Mouse (Mus musculus) intestine, postnatal 0 days (tissue): ENCODE measurements around the gene Gnb3. TPM values are rescaled to one million over a fixed set of nuclear protein-coding genes. Genes with fewer than 3 reads are reported as not detected.

Experiments used
- ATAC-seq: fragments of 200-750 bp; cut with Nextera tagmentation; 2 replicates; pipeline ENCODE4 v1.8.0; 2017; ENCODE audit warnings: mild to moderate bottlenecking, moderate TSS enrichment, moderate library complexity
- H3K27ac ChIP-seq: fragments of 300-500 bp; sonication (generic); 2 replicates; pipeline ENCODE4 v1.5.1; 2014; ENCODE audit warnings: mild to moderate bottlenecking, low read depth, low read length, moderate library complexity
- H3K27me3 ChIP-seq: fragments of 300-500 bp; sonication (generic); replicated peaks from 2 replicates; pipeline ENCODE4 v1.6.1; 2014; ENCODE audit warnings: low read length, mixed read lengths; ENCODE audit not compliant: control insufficient read depth, insufficient read depth
- H3K36me3 ChIP-seq: fragments of 300-500 bp; sonication (generic); 2 replicates; pipeline ENCODE4 v1.6.1; 2014; ENCODE audit warnings: mild to moderate bottlenecking, moderate library complexity; ENCODE audit not compliant: control insufficient read depth, insufficient read depth
- H3K4me1 ChIP-seq: fragments of 300-500 bp; sonication (generic); replicated peaks from 2 replicates; pipeline ENCODE4 v1.6.1; 2014; ENCODE audit warnings: antibody characterized with exemption, low read length, mixed read lengths; ENCODE audit not compliant: control insufficient read depth, insufficient read depth
- H3K4me2 ChIP-seq: fragments of 300-500 bp; sonication (generic); replicated peaks from 2 replicates; pipeline ENCODE4 v1.6.1; 2014; ENCODE audit warnings: low read depth, mild to moderate bottlenecking, moderate library complexity
- H3K4me3 ChIP-seq: fragments of 300-500 bp; sonication (generic); 2 replicates; pipeline ENCODE4 v1.5.1; 2014; ENCODE audit warnings: low read depth, low read length
- H3K9ac ChIP-seq: fragments of 300-500 bp; sonication (generic); 2 replicates; pipeline ENCODE4 v1.6.1; 2014; ENCODE audit warnings: mild to moderate bottlenecking, low read depth, low read length
- H3K9me3 ChIP-seq: fragments of 300-500 bp; sonication (generic); 2 replicates; pipeline ENCODE4 v1.6.1; 2016; ENCODE audit warnings: mixed run types; ENCODE audit not compliant: control insufficient read depth
- CTCF ChIP-seq: sonication (generic); IDR thresholded peaks from 2 replicates; pipeline ENCODE4 v1.5.1; 2016; ENCODE audit warnings: low read depth, mild to moderate bottlenecking, control low read depth, antibody characterized with exemption, moderate library complexity
- WGBS: fragments of 180-500 bp; shearing (Covaris S2); extraction: QIAGEN DNeasy Blood & Tissue Kit; methylation state at CpG from one replicate; pipeline ENCODE4 v1.1.7; 2014; 5-methylcytosine and 5-hydroxymethylcytosine counted together
- polyA plus RNA-seq: library from polyadenylated mRNA; unstranded; fragments of >200 nt; fragmentation: Nextera tagmentation; extraction: Ambion mirVana; gene quantifications from 2 replicates; pipeline ENCODE4 v1.2.1, GENCODE M21; 2015

Gene Gnb3
- polyA plus RNA-seq, 1 experiment from 2014 or later: 0.42 TPM

DNA sequence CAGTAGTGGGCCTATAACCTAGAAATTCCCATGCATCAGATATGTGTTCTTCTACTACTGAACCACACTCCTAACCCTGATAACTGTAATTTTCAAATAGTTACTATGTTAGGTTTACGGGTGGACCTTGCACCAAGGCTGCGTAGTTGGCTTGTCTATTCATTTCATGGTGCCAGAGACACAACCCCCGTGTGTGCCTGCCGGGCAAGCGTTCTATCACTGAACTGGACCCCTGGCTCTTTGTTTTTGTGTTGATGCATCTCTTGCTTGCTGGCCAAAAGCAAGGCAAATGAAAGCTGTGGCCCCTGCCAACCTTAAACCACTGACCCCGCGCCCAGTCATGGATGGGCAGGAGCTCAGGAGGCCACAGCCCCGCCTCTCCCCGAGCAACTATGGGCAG is 41.7 kb upstream of the Gnb3 start:
- Histone ChIP-seq H3K4me2 (no peak overlapping the region), H3K4me3 (no peak overlapping the region), H3K27me3 (no peaks in the 10 kb centered on the region), H3K4me1 (no peaks in the 10 kb centered on the region), H3K9me3 (no peaks in the 10 kb centered on the region), H3K36me3 (no peaks in the 10 kb centered on the region), H3K9ac (no peak overlapping the region), H3K27ac (no peak overlapping the region)
- 79% methylated on average over 9 of the region's 9 CpGs for WGBS
- no peak for TF ChIP-seq CTCF
- ATAC-seq: no peak

DNA sequence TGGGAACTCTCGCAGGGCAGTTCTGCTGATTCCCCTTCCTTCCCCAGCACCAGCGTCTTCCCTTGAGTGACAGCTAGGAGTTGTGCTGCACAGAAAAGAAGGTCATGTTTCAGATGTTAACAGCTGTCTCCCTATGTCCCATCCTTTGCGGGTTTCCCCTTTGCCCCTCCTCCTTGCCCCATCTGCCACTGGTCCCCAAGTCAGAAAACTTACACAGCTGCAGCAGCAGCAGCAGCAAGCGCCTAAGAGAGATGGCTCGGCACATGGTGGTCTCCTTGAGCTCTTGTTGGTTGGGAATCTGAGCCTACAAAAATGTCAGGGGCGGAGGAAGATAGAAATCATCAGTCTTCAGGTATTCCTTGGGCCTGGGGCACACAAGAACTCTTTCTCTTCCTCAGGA is 39.3 kb upstream of the Gnb3 start:
- ATAC-seq: no peak
- H3K27ac ChIP-seq: no peak overlapping the region
- no peaks in the 10 kb centered on the region for H3K9me3 ChIP-seq
- H3K9ac ChIP-seq: no peak overlapping the region
- H3K27me3 ChIP-seq: no peaks in the 10 kb centered on the region
- WGBS: 54% methylated on average over 6 of the region's 6 CpGs
- no peaks in the 10 kb centered on the region for H3K4me1 ChIP-seq
- H3K4me3 ChIP-seq: no peak overlapping the region
- H3K36me3 ChIP-seq: no peaks in the 10 kb centered on the region
- TF ChIP-seq CTCF: no peak
- H3K4me2 ChIP-seq: no peak overlapping the region

DNA sequence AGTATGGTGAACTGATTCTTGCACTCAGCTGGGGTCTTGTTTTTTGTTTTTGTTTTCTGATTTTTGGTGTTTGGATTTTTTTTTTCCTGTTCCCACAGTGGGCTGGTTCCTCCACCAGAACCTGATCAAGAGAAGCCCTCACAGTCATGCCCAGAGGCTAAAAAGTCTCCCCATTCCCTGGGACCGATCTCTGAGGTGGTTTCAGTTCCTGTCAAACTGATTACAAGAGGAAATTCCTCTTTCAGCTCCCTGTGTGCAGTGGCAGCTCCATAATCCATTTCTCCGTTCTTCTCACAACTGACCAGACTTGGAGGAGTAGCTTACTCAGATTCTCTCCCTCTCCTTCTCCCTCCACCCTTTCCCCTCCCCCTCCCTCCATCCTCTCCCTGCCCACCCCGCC is 34.3 kb upstream of the Gnb3 start:
- Histone ChIP-seq H3K9ac (no peak overlapping the region), H3K4me1 (no peaks in the 10 kb centered on the region), H3K27me3 (no peaks in the 10 kb centered on the region), H3K4me3 (no peak overlapping the region), H3K4me2 (no peak overlapping the region), H3K36me3 (no peaks in the 10 kb centered on the region), H3K9me3 (no peaks in the 10 kb centered on the region), H3K27ac (no peak overlapping the region)
- no peak for ATAC-seq
- no peak for TF ChIP-seq CTCF
- 39% methylated on average over 2 of the region's 3 CpGs for WGBS

DNA sequence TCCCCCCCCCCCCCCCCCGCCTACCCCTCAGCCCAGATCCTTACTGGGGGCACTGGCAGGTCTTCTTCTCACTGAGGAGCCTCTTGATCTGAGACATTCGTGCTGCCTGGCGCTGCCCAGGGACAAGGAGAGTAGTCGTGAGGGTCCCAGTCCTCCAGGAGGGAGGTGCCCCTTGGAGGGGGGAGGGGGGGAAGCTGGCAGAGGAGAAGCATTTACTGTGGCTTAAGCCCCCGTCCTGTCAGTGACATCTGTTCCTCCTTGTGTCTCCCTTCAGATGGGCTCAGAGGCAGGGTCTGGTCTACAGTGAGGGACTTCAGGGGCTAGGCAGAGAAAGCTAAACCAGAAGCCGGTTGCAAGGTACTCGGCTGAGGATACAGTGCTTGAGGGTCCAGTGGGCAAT is 26.5 kb upstream of the Gnb3 start:
- Histone ChIP-seq H3K27ac (no peak overlapping the region), H3K36me3 (no peaks in the 10 kb centered on the region), H3K27me3 (peaks cover 8% of the 10 kb centered on the region; the same call in 1 of the 2 replicates), H3K4me2 (no peak overlapping the region), H3K4me3 (no peak overlapping the region), H3K4me1 (peaks cover 4% of the 10 kb centered on the region; the same call in 1 of the 2 replicates), H3K9me3 (no peaks in the 10 kb centered on the region), H3K9ac (no peak overlapping the region)
- ATAC-seq: no peak
- no peak for TF ChIP-seq CTCF
- WGBS: 72% methylated on average over 6 of the region's 7 CpGs

DNA sequence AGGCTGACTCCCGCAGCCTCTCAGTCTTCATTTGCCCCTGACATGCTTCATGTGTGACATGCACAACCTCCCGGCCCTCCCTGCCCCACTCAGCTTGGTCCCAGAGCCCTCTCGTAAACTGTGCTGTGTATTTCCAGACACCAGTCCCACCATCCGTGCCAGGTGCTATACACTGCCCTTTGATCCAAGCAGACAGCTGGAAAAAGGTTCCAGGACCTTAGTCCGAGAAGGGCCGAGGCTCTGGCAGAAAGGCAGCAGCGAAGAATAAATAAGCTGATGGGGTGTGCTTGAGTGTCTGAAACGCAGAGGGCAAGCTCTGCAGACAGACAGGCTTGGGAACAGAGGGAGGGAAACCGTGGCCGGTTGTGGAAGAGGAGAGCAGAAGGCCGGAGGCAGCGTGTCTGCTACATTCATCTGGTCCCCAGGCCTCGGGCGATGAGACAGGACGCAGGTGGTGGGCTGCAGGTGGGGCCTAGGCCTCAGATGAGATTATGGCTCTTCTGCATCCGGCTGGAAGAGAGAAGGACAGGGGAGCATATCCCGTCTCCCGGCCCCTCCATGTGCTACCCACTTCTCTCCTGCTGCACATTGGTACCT is 25.8 kb upstream of the Gnb3 start:
- no peak for TF ChIP-seq CTCF
- no peak overlapping the region for H3K9ac ChIP-seq
- no peak overlapping the region for H3K27ac ChIP-seq
- H3K4me1 ChIP-seq: peaks cover 4% of the 10 kb centered on the region; the same call in 1 of the 2 replicates
- H3K4me2 ChIP-seq: no peak overlapping the region
- no peak for ATAC-seq
- no peak overlapping the region for H3K4me3 ChIP-seq
- peaks cover 12% of the 10 kb centered on the region for H3K27me3 ChIP-seq
- H3K9me3 ChIP-seq: no peaks in the 10 kb centered on the region
- H3K36me3 ChIP-seq: no peaks in the 10 kb centered on the region
- whole genome bisulfite sequencing: 61% methylated on average over 17 of the region's 18 CpGs

DNA sequence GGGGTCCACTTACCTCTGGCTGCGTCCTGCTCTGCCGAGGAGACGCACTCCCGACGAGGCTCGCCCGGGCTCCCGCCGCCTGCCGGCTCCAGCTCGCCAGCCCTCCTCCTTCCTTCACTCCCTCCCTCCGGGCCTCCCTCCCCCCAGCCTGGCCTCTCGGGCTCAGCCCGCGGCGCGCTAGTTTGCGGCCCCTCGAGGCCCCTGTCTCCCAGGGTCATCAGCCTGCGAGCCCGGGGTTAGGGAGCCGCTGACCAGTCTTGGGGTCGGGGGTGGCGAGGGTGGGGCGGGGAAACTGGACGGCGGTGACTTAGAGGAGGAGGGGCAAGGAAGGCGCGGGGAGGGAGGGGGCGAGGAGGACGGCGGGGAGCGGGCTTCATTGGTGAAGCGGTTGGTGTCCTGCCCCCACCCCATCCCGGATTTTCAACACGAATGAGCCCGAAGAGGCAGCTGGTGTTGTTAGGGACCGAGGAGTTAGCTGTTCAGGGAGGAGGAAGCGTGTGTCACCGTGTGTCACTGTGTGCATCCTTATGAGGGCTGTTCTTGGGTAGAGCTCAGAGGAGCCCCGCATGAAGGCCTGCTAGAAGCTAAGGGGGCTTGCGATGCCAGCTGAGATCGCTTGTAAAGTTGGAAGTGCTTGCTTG is 23.7 kb upstream of the Gnb3 start, which contains the start of gene Gpr162:
Gpr162 (minus strand) TSS at position 326 of the 641 bp plus-strand sequence.
- peak; percentile 63 for ATAC-seq
- Histone ChIP-seq H3K4me1 (peaks cover 4% of the 10 kb centered on the region; the same call in 1 of the 2 replicates), H3K27me3 (peaks cover 27% of the 10 kb centered on the region), H3K9me3 (no peaks in the 10 kb centered on the region), H3K27ac (no peak within 1 kb of the TSS), H3K9ac (peak within 1 kb of the TSS; percentile 40), H3K36me3 (no peaks in the 10 kb centered on the region), H3K4me3 (peak within 1 kb of the TSS; percentile 48), H3K4me2 (peak within 1 kb of the TSS; percentile 87)
- WGBS: 1% methylated on average over 42 of the region's 43 CpGs
- TF ChIP-seq CTCF: peak; percentile 40
